Comparison of ENCODE assay signal across 13 mouse cellular contexts in the genomic region with DNA sequence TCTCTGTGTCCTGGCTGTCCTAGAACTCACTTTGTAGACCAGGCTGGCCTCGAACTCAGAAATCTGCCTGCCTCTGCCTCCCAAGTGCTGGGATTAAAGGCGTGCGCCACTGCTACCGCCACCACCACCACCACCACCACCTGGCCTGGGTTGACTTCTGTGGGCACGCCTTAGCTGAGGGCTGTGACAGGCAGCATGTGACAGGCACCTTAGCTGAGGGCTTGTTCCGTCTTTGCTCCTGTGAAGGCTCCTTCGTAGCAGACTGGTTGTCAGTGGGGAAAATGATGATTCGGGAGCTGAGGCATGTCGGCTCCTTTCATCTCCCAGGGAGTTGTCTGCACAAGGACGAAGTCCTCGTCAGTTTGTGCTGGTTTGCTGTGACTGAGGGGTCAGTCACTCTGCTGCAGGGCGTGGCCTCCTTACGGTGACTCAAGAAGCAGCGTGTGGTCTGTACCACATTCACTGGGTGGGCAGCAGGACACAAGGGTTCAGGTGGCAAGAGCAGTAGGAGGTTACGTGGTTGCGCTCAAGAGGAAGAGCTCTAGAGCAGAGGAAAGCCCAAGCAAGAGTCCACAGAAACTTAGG. TPM values are rescaled to one million over a fixed set of nuclear protein-coding genes. Genes with fewer than 3 reads are reported as not detected.
DNase-seq lines count a peak whose midpoint lies in the region; ATAC-seq and TF ChIP-seq lines count a peak whose summit lies in the region.
"Had no signal": no experiment of that assay in that cellular context is flagged by ENCODE, and none has a peak within 500 bp of the region (broad histone marks: within the 10 kb centered on the region; RNA-seq: fewer than 3 reads in every experiment).

No protein-coding gene starts in this region.

- no peaks in the 10 kb centered on the region for H3K27me3 ChIP-seq in forebrain, embryonic 16.5 days (replicated peaks; ENCODE audit: control insufficient read depth, insufficient read depth, low read length)
- H3K27me3 ChIP-seq: limb, embryonic 12.5 days; megakaryocyte, embryonic 14.5 days had no signal

- H3K4me3 ChIP-seq in cortical plate, adult 2 months (ENCODE audit: insufficient read depth, low read length), result no peak overlapping the region
- no peak overlapping the region for H3K4me3 ChIP-seq in macrophage (ENCODE audit: inconsistent target)
- no peak overlapping the region for H3K4me3 ChIP-seq in forebrain, embryonic 16.5 days (replicated peaks; ENCODE audit: low read length)
- H3K4me3 ChIP-seq: limb, embryonic 12.5 days; megakaryocyte, embryonic 14.5 days had no signal

- H3K9me3 ChIP-seq in forebrain, embryonic 16.5 days (ENCODE audit: control insufficient read depth, low read length), result no peaks in the 10 kb centered on the region
- H3K9me3 ChIP-seq: limb, embryonic 12.5 days; megakaryocyte, embryonic 14.5 days had no signal

- intact Hi-C loops in gastrocnemius, postnatal 14 days (cut with DNase I; ENCODE audit: low total_unique reads), result loop anchor here (10.0 kb wide), 1 partner anchor 238 kb away; no protein-coding TSS in a partner anchor

- H3K4me2 ChIP-seq in forebrain, embryonic 16.5 days (ENCODE audit: low read length), result no peak overlapping the region
- H3K4me2 ChIP-seq: limb, embryonic 12.5 days had no signal

- H3K9ac ChIP-seq in forebrain, embryonic 16.5 days (replicated peaks; ENCODE audit: low read depth, low read length), result no peak overlapping the region
- H3K9ac ChIP-seq: limb, embryonic 12.5 days had no signal

- no peak for TF ChIP-seq POLR2A in cortical plate, adult 2 months (IDR thresholded peaks at IDR 0.05; ENCODE audit: extremely low read depth, insufficient read depth, low read length)

- ATAC-seq in forebrain, embryonic 16.5 days, result no peak

- no peaks in the 10 kb centered on the region for H3K36me3 ChIP-seq in macrophage (ENCODE audit: inconsistent target)
- 0 out of 2 replicates have a peak, but pooled peaks cover 4% of the 10 kb centered on the region for H3K36me3 ChIP-seq in forebrain, embryonic 16.5 days (ENCODE audit: control insufficient read depth, insufficient read depth)

- peaks cover 29% of the 10 kb centered on the region for H3K79me2 ChIP-seq in macrophage (ENCODE audit: inconsistent target)

- no peak for TF ChIP-seq CTCF in cortical plate, adult 2 months (IDR thresholded peaks at IDR 0.05; ENCODE audit: extremely low read depth, insufficient read depth, low read length)

- peak; percentile 10 to 13 for DNase-seq in kidney, adult 8-10 months
- DNase-seq in kidney, adult 18-20 months, result no peak
- DNase-seq in adrenal gland, postnatal 14 days, result peak; percentile 68
- no peak for DNase-seq in ovary, adult 18-20 months (ENCODE audit: low spot score)
- DNase-seq in gastrocnemius, postnatal 14 days, result no peak

- 73% methylated on average over 16 of the region's 16 CpGs for WGBS in macrophage (ENCODE audit: missing documents)
- WGBS in forebrain, embryonic 16.5 days, result 93% methylated on average over 16 of the region's 16 CpGs

- peak overlapping the region; percentile 33; the same call in 1 of the 2 replicates for H3K27ac ChIP-seq in cortical plate, adult 2 months (ENCODE audit: insufficient read depth, low read length)
- H3K27ac ChIP-seq in macrophage, result peak overlapping the region; percentile 90
- no peak overlapping the region for H3K27ac ChIP-seq in forebrain, embryonic 16.5 days (ENCODE audit: low read length)
- H3K27ac ChIP-seq: limb, embryonic 12.5 days had no signal

- no peaks in the 10 kb centered on the region for H3K4me1 ChIP-seq in cortical plate, adult 2 months (ENCODE audit: control insufficient read depth, insufficient read depth, low read length)
- H3K4me1 ChIP-seq in forebrain, embryonic 16.5 days (replicated peaks; ENCODE audit: control insufficient read depth, insufficient read depth, low read length), result no peaks in the 10 kb centered on the region
- H3K4me1 ChIP-seq: limb, embryonic 12.5 days had no signal

RNA-seq across cellular contexts. Expression of gene Nsl1, which starts 9.6 kb away (rescaled TPM):
- 2.2 and 3.4 TPM in 2 replicates for total RNA-seq in adrenal gland, postnatal 14 days (2021)
- 0.52 and 0.61 TPM in 2 replicates for polyA plus RNA-seq in cortical plate, adult 2 months (2012; rRNA removed)
- 10 to 100 TPM in 1 of 26 experiments, 1 to 10 TPM in 24, under 1 TPM in 1; 0.87 to 10.3 (median 4.8) TPM for total RNA-seq in macrophage (2018; cell fraction: chromatin; rRNA removed)
- total RNA-seq in macrophage (2018; cell fraction: cytosol; rRNA removed), result 1 to 10 TPM in 21 of 26 experiments, under 1 TPM in 5; 0.52 to 3.7 (median 1.5) TPM
- 10 to 100 TPM in 1 of 26 experiments, 1 to 10 TPM in 23, under 1 TPM in 2; 0.81 to 13.5 (median 3.0) TPM for total RNA-seq in macrophage (2018; cell fraction: nucleus; rRNA removed)
- polyA plus RNA-seq in macrophage (2018), result 1.1 to 7.5 TPM (median 2.4 TPM) in 3 replicates
- 7.3 and 8.2 TPM in 2 replicates for polyA plus RNA-seq in forebrain, embryonic 16.5 days (2015; fragmentation: Nextera tagmentation; extraction: Ambion mirVana)
- total RNA-seq in gastrocnemius, postnatal 14 days (2021), result 1 to 10 TPM in 1 of 2 experiments, under 1 TPM in 1; 0.66 to 1.1 TPM

RNA-seq across cellular contexts. Expression of gene Tatdn3, which starts 9.7 kb away (rescaled TPM):
- 17.5 and 21.8 TPM in 2 replicates for total RNA-seq in adrenal gland, postnatal 14 days (2021)
- 60.7 and 62.4 TPM in 2 replicates for polyA plus RNA-seq in cortical plate, adult 2 months (2012; rRNA removed)
- total RNA-seq in macrophage (2018; cell fraction: chromatin; rRNA removed), result 100 to 1,000 TPM in 18 of 26 experiments, 10 to 100 TPM in 8; 43.4 to 241 (median 126) TPM
- total RNA-seq in macrophage (2018; cell fraction: cytosol; rRNA removed), result 10 to 100 TPM in 7 of 26 experiments, 1 to 10 TPM in 19; 6.0 to 13.4 (median 8.5) TPM
- 100 to 1,000 TPM in 2 of 26 experiments, 10 to 100 TPM in 24; 15.4 to 103 (median 65.4) TPM for total RNA-seq in macrophage (2018; cell fraction: nucleus; rRNA removed)
- polyA plus RNA-seq in macrophage (2018), result 7.7 to 13.2 TPM (median 7.9 TPM) in 3 replicates
- polyA plus RNA-seq in forebrain, embryonic 16.5 days (2015; fragmentation: Nextera tagmentation; extraction: Ambion mirVana), result 12.9 and 13.2 TPM in 2 replicates
- total RNA-seq in gastrocnemius, postnatal 14 days (2021), result 10 to 100 TPM; 12.2 to 17.0 TPM

RNA-seq across cellular contexts. Expression of gene Batf3, which starts 25.2 kb away (rescaled TPM):
- total RNA-seq in adrenal gland, postnatal 14 days (2021), result 2.0 and 5.2 TPM in 2 replicates
- 3.2 and 4.8 TPM in 2 replicates for polyA plus RNA-seq in cortical plate, adult 2 months (2012; rRNA removed)
- total RNA-seq in macrophage (2018; cell fraction: chromatin; rRNA removed), result 10 to 100 TPM in 21 of 26 experiments, 1 to 10 TPM in 5; 7.1 to 32.2 (median 14.5) TPM
- 10 to 100 TPM in 1 of 26 experiments, 1 to 10 TPM in 25; 2.7 to 10.8 (median 5.2) TPM for total RNA-seq in macrophage (2018; cell fraction: cytosol; rRNA removed)
- 10 to 100 TPM in 21 of 26 experiments, 1 to 10 TPM in 5; 4.0 to 27.0 (median 12.2) TPM for total RNA-seq in macrophage (2018; cell fraction: nucleus; rRNA removed)
- 3.0 to 7.3 TPM (median 5.6 TPM) in 3 replicates for polyA plus RNA-seq in macrophage (2018)
- polyA plus RNA-seq in forebrain, embryonic 16.5 days (2015; fragmentation: Nextera tagmentation; extraction: Ambion mirVana), result 0.75 and 2.0 TPM in 2 replicates
- total RNA-seq in gastrocnemius, postnatal 14 days (2021), result under 1 TPM in 1 of 2 experiments, not detected in 1; 0.53 TPM

RNA-seq across cellular contexts. Expression of gene Spata45, which starts 36.0 kb away (rescaled TPM):
- total RNA-seq in adrenal gland, postnatal 14 days (2021), result not detected in 2 replicates
- not detected in 2 replicates for polyA plus RNA-seq in cortical plate, adult 2 months (2012; rRNA removed)
- total RNA-seq in macrophage (2018; cell fraction: chromatin; rRNA removed), result not detected
- total RNA-seq in macrophage (2018; cell fraction: cytosol; rRNA removed), result not detected
- not detected for total RNA-seq in macrophage (2018; cell fraction: nucleus; rRNA removed)
- not detected in 3 replicates for polyA plus RNA-seq in macrophage (2018)
- not detected in 2 replicates for polyA plus RNA-seq in forebrain, embryonic 16.5 days (2015; fragmentation: Nextera tagmentation; extraction: Ambion mirVana)
- not detected for total RNA-seq in gastrocnemius, postnatal 14 days (2021)
- total RNA-seq: heart, postnatal 36 days; layer of hippocampus, adult 8-10 months had no signal
- polyA plus RNA-seq: limb, embryonic 12.5 days; stomach, embryonic 14.5 days had no signal

RNA-seq across cellular contexts. Expression of gene Flvcr1, which starts 46.5 kb away (rescaled TPM):
- total RNA-seq in adrenal gland, postnatal 14 days (2021), result 15.0 and 23.8 TPM in 2 replicates
- 16.9 and 17.0 TPM in 2 replicates for polyA plus RNA-seq in cortical plate, adult 2 months (2012; rRNA removed)
- 100 to 1,000 TPM in 20 of 26 experiments, 10 to 100 TPM in 6; 35.0 to 275 (median 143) TPM for total RNA-seq in macrophage (2018; cell fraction: chromatin; rRNA removed)
- total RNA-seq in macrophage (2018; cell fraction: cytosol; rRNA removed), result 100 to 1,000 TPM in 1 of 26 experiments, 10 to 100 TPM in 25; 32.5 to 109 (median 56.1) TPM
- total RNA-seq in macrophage (2018; cell fraction: nucleus; rRNA removed), result 100 to 1,000 TPM in 21 of 26 experiments, 10 to 100 TPM in 5; 40.7 to 293 (median 123) TPM
- 58.5 to 74.7 TPM (median 60.7 TPM) in 3 replicates for polyA plus RNA-seq in macrophage (2018)
- polyA plus RNA-seq in forebrain, embryonic 16.5 days (2015; fragmentation: Nextera tagmentation; extraction: Ambion mirVana), result 7.2 and 8.8 TPM in 2 replicates
- 10 to 100 TPM in 1 of 2 experiments, 1 to 10 TPM in 1; 9.3 to 14.5 TPM for total RNA-seq in gastrocnemius, postnatal 14 days (2021)

Comparison
In these comparisons a context has a peak if more than half of its experiments do, and no peak if none do; other contexts are left out.
1. DNase-seq: peak in kidney, adult 8-10 months (2 of 2) and adrenal gland, postnatal 14 days (single experiment); none in kidney, adult 18-20 months (single experiment), ovary, adult 18-20 months (single experiment) and gastrocnemius, postnatal 14 days (single experiment).